Mouse (Mus musculus): ENCODE results near the gene Tbc1d10b.

GRCm38 (mm10) chr7:127256518-127256917 is 48.2 kb upstream of the Tbc1d10b start:
- TF ChIP-seq POLR2A (IDR thresholded peaks at IDR 0.05; ENCODE audit: control insufficient read depth in 1 of 2, insufficient read depth in 1 of 2, low read depth in 1 of 2, low read length in 2 of 2, poor library complexity in 1 of 2): no peak
- TF ChIP-seq CHD2 (IDR thresholded peaks at IDR 0.05; ENCODE audit: low read length): no peak
- no peak for TF ChIP-seq ETS1 (IDR thresholded peaks at IDR 0.05; ENCODE audit: low read depth, low read length)
- no peak for TF ChIP-seq EP300 (IDR thresholded peaks at IDR 0.05; ENCODE audit: low read depth in 1 of 2, low read length in 2 of 2)
- no peak for TF ChIP-seq CTCF (IDR thresholded peaks at IDR 0.05 in 2 of 3, conservative IDR thresholded peaks at IDR 0.05 in 1 of 3; ENCODE audit: control insufficient read depth in 1 of 3, insufficient read depth in 1 of 3, low read depth in 2 of 3, low read length in 3 of 3, poor library complexity in 1 of 3, severe bottlenecking in 1 of 3)
- TF ChIP-seq UBTF (IDR thresholded peaks at IDR 0.05; ENCODE audit: borderline replicate concordance, insufficient read depth, low read depth, low read length): no peak
- TF ChIP-seq MEF2A (IDR thresholded peaks at IDR 0.05; ENCODE audit: extremely low read depth, insufficient replicate concordance, low read depth, low read length, poor library complexity, severe bottlenecking): no peak

Measured in MEL (cell line).